Mouse (Mus musculus) hindbrain, postnatal 0 days (tissue): ENCODE data around the gene Dhrs2. TPM values are rescaled to one million over a fixed set of nuclear protein-coding genes. Genes with fewer than 3 reads are reported as not detected.

ENCODE experiments used
- ATAC-seq: fragments of 200-750 bp; cut with Nextera tagmentation; 2 replicates; pipeline ENCODE4 v1.8.0; 2017; ENCODE audit warnings: mild to moderate bottlenecking, moderate TSS enrichment, moderate library complexity
- DNase-seq: peaks from one replicate; pipeline ENCODE4 v3.0.0-alpha.2; 2015; ENCODE audit warnings: low spot score
- H3K27ac ChIP-seq: fragments of 300-500 bp; sonication (generic); 2 replicates; pipeline ENCODE4 v1.5.1; 2014; ENCODE audit warnings: mild to moderate bottlenecking
- H3K27me3 ChIP-seq: fragments of 300-500 bp; sonication (generic); 2 replicates; pipeline ENCODE4 v1.6.1; 2014; ENCODE audit warnings: low read length, mixed read lengths; ENCODE audit not compliant: insufficient read depth
- H3K36me3 ChIP-seq: fragments of 300-500 bp; sonication (generic); 2 replicates; pipeline ENCODE4 v1.6.1; 2014; ENCODE audit warnings: low read length, mixed read lengths; ENCODE audit not compliant: insufficient read depth
- H3K4me1 ChIP-seq: fragments of 300-500 bp; sonication (generic); 2 replicates; pipeline ENCODE4 v1.6.1; 2014; ENCODE audit warnings: antibody characterized with exemption, low read length, mixed read lengths; ENCODE audit not compliant: insufficient read depth
- H3K4me2 ChIP-seq: fragments of 300-500 bp; sonication (generic); 2 replicates; pipeline ENCODE4 v1.6.1; 2014; ENCODE audit warnings: low read depth, mild to moderate bottlenecking, low read length, moderate library complexity, mixed read lengths
- H3K4me3 ChIP-seq: fragments of 300-500 bp; sonication (generic); 2 replicates; pipeline ENCODE4 v1.5.1; 2014; ENCODE audit warnings: low read length
- H3K9ac ChIP-seq: fragments of 300-500 bp; sonication (generic); replicated peaks from 2 replicates; pipeline ENCODE4 v1.6.1; 2014; ENCODE audit warnings: mild to moderate bottlenecking, low read length, moderate library complexity, mixed read lengths
- H3K9me3 ChIP-seq: fragments of 300-500 bp; sonication (generic); 2 replicates; pipeline ENCODE4 v1.6.1; 2016; ENCODE audit warnings: low read length, mixed read lengths
- CTCF ChIP-seq: IDR thresholded peaks from 2 replicates; pipeline ENCODE4 v1.5.1; 2016; ENCODE audit warnings: antibody characterized with exemption, control low read depth, low read depth
- whole genome bisulfite sequencing: fragments of 180-500 bp; shearing (Covaris S2); extraction: QIAGEN DNeasy Blood & Tissue Kit; methylation state at CpG from one replicate; pipeline ENCODE4 v1.1.7; 2014; 5-methylcytosine and 5-hydroxymethylcytosine counted together
- polyA plus RNA-seq: library from polyadenylated mRNA; unstranded; fragments of >200 nt; fragmentation: Nextera tagmentation; extraction: Ambion mirVana; gene quantifications from 2 replicates; pipeline ENCODE4 v1.2.1, GENCODE M21; 2015
- total RNA-seq: library from RNA; depleted of rRNA; stranded (reverse); fragments of >200 nt; gene quantifications from 2 replicates; pipeline ENCODE4 v1.2.3, GENCODE M21; 2014

The Dhrs2 gene
- total and polyA plus RNA-seq, 2 experiments from 2014 or later: 1.7 to 2.0 TPM

GRCm38 (mm10) chr14:55189351-55189769, 32.4 kb upstream of the Dhrs2 start:
- ATAC-seq (peak; percentile 90), DNase-seq (peak; percentile 77)
- Histone ChIP-seq H3K9ac (no peak overlapping the region), H3K4me2 (no peak overlapping the region), H3K27me3 (no peaks in the 10 kb centered on the region), H3K4me3 (no peak overlapping the region), H3K36me3 (no peaks in the 10 kb centered on the region), H3K9me3 (no peaks in the 10 kb centered on the region), H3K27ac (peak overlapping the region; percentile 52), H3K4me1 (peaks cover 17% of the 10 kb centered on the region; the same call in 1 of the 2 replicates)
- WGBS: 13% methylated on average over 9 of the region's 9 CpGs
- TF ChIP-seq CTCF: no peak

GRCm38 (mm10) chr14:55193354-55193753, 28.5 kb upstream of the Dhrs2 start:
- 87% methylated on average over 8 of the region's 8 CpGs for WGBS
- ATAC-seq (no peak), DNase-seq (no peak)
- Histone ChIP-seq H3K9ac (no peak overlapping the region), H3K4me3 (no peak overlapping the region), H3K4me1 (peaks cover 21% of the 10 kb centered on the region; the same call in 1 of the 2 replicates), H3K4me2 (no peak overlapping the region), H3K36me3 (no peaks in the 10 kb centered on the region), H3K27ac (no peak overlapping the region), H3K9me3 (no peaks in the 10 kb centered on the region), H3K27me3 (no peaks in the 10 kb centered on the region)
- no peak for TF ChIP-seq CTCF

- no peak overlapping the region for H3K4me2 ChIP-seq
- no peak for ATAC-seq
- no peaks in the 10 kb centered on the region for H3K36me3 ChIP-seq
- no peaks in the 10 kb centered on the region for H3K9me3 ChIP-seq
- TF ChIP-seq CTCF: no peak
- H3K27me3 ChIP-seq: no peaks in the 10 kb centered on the region
- no peak overlapping the region for H3K4me3 ChIP-seq
- no peak overlapping the region for H3K9ac ChIP-seq
- no peak overlapping the region for H3K27ac ChIP-seq
- H3K4me1 ChIP-seq: peaks cover 15% of the 10 kb centered on the region; the same call in 1 of the 2 replicates
- no peak for DNase-seq
- 62% methylated on average over 14 of the region's 14 CpGs for WGBS
Measured at GRCm38 (mm10) chr14:55193876-55194635, 27.8 kb upstream of the Dhrs2 start.

- no peak for DNase-seq
- no peak for TF ChIP-seq CTCF
- Histone ChIP-seq H3K4me2 (no peak overlapping the region), H3K4me1 (peaks cover 8% of the 10 kb centered on the region; the same call in 1 of the 2 replicates), H3K36me3 (no peaks in the 10 kb centered on the region), H3K9ac (no peak overlapping the region), H3K27me3 (no peaks in the 10 kb centered on the region), H3K27ac (no peak overlapping the region), H3K4me3 (no peak overlapping the region), H3K9me3 (no peaks in the 10 kb centered on the region)
- ATAC-seq: no peak
- 52% methylated on average over 6 of the region's 6 CpGs for WGBS
Measured at GRCm38 (mm10) chr14:55194786-55195185, 27.0 kb upstream of the Dhrs2 start.

- WGBS: 74% methylated on average over 2 of the region's 2 CpGs
- TF ChIP-seq CTCF: no peak
- 0 out of 2 replicates have a peak, but pooled peaks cover 7% of the 10 kb centered on the region for H3K4me1 ChIP-seq
- no peak for DNase-seq
- H3K4me3 ChIP-seq: no peak overlapping the region
- H3K9me3 ChIP-seq: no peaks in the 10 kb centered on the region
- H3K4me2 ChIP-seq: no peak overlapping the region
- no peaks in the 10 kb centered on the region for H3K27me3 ChIP-seq
- ATAC-seq: no peak
- H3K9ac ChIP-seq: no peak overlapping the region
- no peaks in the 10 kb centered on the region for H3K36me3 ChIP-seq
- H3K27ac ChIP-seq: no peak overlapping the region
Measured at GRCm38 (mm10) chr14:55197121-55197520, 24.7 kb upstream of the Dhrs2 start.

GRCm38 (mm10) chr14:55198187-55198586, 23.6 kb upstream of the Dhrs2 start:
- Histone ChIP-seq H3K4me2 (no peak overlapping the region), H3K4me1 (0 out of 2 replicates have a peak, but pooled peaks cover 7% of the 10 kb centered on the region), H3K36me3 (no peaks in the 10 kb centered on the region), H3K27me3 (no peaks in the 10 kb centered on the region), H3K27ac (no peak overlapping the region), H3K4me3 (no peak overlapping the region), H3K9ac (no peak overlapping the region), H3K9me3 (no peaks in the 10 kb centered on the region)
- WGBS: 92% methylated on average over 2 of the region's 2 CpGs
- ATAC-seq (no peak), DNase-seq (no peak)
- no peak for TF ChIP-seq CTCF

- Histone ChIP-seq H3K4me1 (0 out of 2 replicates have a peak, but pooled peaks cover 4% of the 10 kb centered on the region), H3K27me3 (no peaks in the 10 kb centered on the region), H3K4me3 (no peak overlapping the region), H3K36me3 (no peaks in the 10 kb centered on the region), H3K4me2 (no peak overlapping the region), H3K9ac (no peak overlapping the region), H3K27ac (peak overlapping the region; percentile 22; the same call in 1 of the 2 replicates), H3K9me3 (no peaks in the 10 kb centered on the region)
- no peak for DNase-seq
- 67% methylated on average over 3 of the region's 3 CpGs for WGBS
- ATAC-seq: peak; percentile 18; the same call in 1 of the 2 replicates
- no peak for TF ChIP-seq CTCF
Measured at GRCm38 (mm10) chr14:55204544-55204943, 17.3 kb upstream of the Dhrs2 start.
